Mouse (Mus musculus) stomach, postnatal 0 days (tissue): ENCODE measurements around the gene Brf1.

ENCODE experiments used
- CTCF ChIP-seq: IDR thresholded peaks from 2 replicates; pipeline ENCODE4 v1.5.1; 2016; ENCODE audit warnings: antibody characterized with exemption, low read depth, mild to moderate bottlenecking, moderate library complexity
- EP300 ChIP-seq: optimal IDR thresholded peaks from 2 replicates; pipeline ENCODE3; 2016; ENCODE audit warnings: antibody characterized with exemption

GRCm38 (mm10) chr12:113032296-113033250, 32.1 kb upstream of the Brf1 start:
- no peak for TF ChIP-seq CTCF
- no peak for TF ChIP-seq EP300
